Mouse (Mus musculus) left cerebral cortex, postnatal 25 days (tissue): Measurements from ENCODE around the gene Zfp628. TPM values are rescaled to one million over a fixed set of nuclear protein-coding genes. Genes with fewer than 3 reads are reported as not detected.

Experiments
- DNase-seq, 2 experiments: peaks; one replicate each; pipeline ENCODE4 v3.0.0; 2022; ENCODE audit warnings: low spot score in 2 of 2, mixed read lengths in 1 of 2
- intact Hi-C: fragments of 180-260 bp; cut with DNase I; formaldehyde crosslinking; loops from one replicate; pipeline ENCODE4 v1.15.1; 2025
- total RNA-seq, 2 experiments: library from RNA; stranded (reverse); gene quantifications; 2 replicates each; pipeline ENCODE4 v1.2.3; 2021

The Zfp628 gene
- total RNA-seq, 2 experiments from 2014 or later = 14.3 to 14.6 TPM

DNA sequence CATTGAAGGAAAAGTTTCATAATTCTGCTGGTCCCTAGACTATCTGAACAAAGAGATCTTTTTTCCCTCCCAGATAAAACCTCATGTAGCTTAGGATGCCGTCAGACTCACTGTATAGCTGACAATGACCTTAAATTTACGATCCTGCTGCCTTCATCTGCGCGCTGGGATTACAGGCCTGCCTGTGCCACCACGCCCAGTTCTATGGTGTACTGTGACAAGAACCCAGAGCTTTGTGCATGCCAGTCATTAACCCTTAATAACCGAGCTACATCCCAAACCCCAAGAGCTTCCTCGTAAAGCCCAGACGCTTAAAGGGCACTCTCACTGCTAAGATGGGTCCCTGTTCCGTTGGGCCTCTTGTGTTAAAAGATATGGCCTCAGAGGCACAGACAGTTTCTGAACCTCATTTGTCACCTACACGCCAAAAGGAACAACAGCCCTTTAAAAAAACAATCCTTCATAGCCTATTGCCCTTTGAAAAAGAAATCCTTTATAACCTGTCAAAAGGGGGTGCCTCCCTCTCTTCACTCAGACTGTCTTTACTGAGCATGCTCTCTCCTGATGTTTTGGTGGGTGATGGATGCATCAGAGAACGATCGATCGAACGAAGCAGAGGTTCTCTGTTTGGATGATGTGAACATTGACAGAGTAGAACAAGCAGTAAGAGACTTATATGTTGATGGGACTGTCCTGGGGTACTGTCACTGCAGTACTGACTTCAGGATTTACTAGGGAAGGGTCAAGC lies 826 bp downstream of the Zfp628 start:
- peak; percentile 58 to 61 for DNase-seq
- intact Hi-C loops = no loop called here

DNA sequence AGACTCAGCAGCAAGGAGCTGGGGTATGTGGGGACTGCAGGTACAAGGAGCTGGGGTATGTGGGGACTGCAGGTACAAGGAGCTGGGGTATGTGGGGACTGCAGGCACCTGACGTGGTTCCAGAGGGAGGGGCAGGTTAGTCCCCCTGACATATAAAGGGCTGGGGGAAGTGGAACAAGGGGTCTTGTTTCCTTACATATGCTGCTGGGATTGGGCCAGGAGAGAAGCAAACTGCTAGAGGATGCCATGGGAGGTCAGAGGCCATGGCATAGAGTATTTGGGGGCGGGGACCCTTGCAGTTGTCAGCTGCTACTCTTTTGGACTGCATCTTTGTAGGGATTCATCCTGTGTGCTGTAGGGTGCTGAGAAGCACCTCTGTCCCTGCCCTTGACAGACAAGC lies 2.5 kb downstream of the Zfp628 start:
- no peak for DNase-seq
- intact Hi-C loops = no loop called here

DNA sequence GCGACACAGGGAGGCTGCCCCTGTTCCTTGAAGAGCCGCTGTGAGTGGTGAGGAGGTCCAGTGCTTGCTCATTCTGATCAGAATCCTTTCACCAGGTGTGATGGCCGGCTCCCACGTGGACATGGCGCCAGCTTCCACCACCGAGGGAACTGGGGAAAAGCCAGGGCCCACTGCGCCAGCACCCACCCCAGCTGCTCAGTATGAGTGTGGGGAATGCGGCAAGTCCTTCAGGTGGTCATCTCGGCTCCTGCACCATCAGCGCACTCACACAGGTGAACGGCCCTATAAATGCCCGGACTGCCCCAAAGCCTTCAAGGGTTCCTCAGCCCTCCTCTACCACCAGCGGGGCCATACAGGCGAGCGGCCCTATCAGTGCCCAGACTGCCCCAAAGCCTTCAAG lies 3.7 kb downstream of the Zfp628 start:
- DNase-seq = no peak
- intact Hi-C loops = no loop called here

DNA sequence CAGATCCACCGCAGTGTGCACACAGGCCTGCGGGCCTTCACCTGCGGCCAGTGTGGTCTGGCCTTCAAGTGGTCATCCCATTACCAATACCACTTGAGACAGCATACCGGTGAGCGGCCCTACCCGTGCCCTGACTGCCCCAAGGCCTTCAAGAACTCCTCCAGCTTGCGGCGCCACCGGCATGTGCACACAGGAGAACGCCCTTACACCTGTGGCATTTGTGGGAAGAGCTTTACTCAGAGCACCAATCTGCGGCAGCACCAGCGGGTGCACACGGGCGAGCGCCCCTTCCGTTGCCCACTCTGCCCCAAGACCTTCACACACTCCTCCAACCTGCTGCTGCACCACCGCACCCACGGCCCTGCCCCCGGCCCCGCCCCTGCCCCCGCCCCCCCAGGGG lies 4.1 kb downstream of the Zfp628 start:
- intact Hi-C loops = no loop called here
- DNase-seq = no peak

DNA sequence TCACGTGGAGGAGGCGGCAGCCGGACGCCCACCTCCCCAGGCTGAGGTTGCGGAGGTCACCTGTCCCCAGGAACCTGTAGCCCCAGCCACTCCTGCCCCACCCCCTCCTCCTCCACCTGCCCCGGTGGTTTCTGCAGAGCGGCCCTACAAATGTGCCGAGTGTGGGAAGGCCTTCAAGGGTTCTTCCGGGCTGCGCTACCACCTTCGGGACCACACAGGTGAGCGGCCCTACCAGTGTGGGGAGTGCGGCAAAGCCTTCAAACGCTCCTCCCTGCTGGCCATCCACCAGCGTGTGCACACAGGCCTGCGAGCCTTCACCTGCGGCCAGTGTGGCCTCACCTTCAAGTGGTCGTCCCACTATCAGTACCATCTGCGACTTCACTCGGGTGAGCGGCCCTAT lies 5.0 kb downstream of the Zfp628 start:
- no peak for DNase-seq
- intact Hi-C loops = loop anchor here (5.0 kb wide), 2 partner anchors 53 to 108 kb away; partner anchors contain the start of gene Ube2s

DNA sequence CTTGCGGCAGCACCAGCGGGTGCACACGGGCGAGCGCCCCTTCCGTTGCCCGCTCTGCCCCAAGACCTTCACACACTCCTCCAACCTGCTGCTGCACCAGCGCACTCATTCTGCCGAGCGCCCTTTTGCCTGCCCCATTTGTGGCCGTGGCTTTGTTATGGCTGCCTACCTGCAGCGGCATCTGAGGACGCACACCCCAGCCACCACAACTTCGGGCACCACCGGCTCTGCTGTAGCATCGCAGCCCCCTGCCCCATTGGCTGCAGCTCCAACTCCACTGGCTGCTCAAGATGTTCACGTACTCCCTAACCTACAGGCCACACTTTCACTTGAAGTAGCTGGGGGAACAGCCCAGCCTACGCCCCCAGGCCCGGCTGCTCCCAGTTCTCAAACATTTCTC lies 5.5 kb downstream of the Zfp628 start:
- intact Hi-C loops = loop anchor here (5.0 kb wide), 2 partner anchors 53 to 108 kb away; partner anchors contain the start of gene Ube2s
- DNase-seq = no peak

DNA sequence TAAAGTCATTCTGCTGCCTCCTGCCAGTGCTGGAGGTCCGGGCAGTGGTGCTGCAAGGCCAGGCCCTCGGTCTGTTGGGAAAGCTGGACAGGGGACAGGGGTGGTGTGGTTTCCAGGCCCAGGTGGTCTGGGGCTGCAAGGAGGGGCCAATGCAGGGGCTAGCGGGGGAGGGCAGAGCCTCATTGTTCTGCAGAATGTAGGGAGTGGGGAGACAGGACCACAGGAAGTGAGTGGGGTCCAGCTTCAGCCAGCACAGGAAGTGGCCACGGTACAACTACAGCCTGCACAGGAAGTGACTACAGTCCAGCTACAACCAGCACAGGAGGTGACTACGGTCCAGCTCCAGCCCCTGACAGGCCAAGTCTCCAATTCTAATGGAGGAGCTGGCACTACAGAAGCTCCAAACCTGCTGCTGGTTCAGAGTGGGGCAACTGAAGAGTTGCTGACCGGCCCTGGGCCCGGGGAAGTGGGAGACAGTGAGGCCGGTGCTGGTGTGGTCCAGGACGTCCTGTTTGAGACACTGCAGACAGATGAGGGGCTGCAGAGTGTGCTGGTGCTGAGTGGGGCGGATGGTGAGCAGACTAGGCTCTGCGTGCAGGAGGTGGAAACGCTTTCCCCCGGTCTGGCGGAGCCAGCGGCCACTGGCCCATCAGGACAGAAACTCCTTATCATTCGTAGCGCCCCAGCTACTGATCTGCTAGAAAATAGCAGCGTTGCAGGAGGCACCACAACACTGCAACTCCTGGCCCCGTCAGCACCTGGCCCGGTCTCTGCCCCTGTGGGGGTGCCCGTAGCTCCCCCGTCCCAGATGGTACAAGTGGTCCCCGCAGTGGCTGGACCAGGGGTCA lies 6.2 kb downstream of the Zfp628 start:
- intact Hi-C loops = loop anchor here (5.0 kb wide), 2 partner anchors 54 to 109 kb away; partner anchors contain the start of gene Ube2s
- no peak for DNase-seq

DNA sequence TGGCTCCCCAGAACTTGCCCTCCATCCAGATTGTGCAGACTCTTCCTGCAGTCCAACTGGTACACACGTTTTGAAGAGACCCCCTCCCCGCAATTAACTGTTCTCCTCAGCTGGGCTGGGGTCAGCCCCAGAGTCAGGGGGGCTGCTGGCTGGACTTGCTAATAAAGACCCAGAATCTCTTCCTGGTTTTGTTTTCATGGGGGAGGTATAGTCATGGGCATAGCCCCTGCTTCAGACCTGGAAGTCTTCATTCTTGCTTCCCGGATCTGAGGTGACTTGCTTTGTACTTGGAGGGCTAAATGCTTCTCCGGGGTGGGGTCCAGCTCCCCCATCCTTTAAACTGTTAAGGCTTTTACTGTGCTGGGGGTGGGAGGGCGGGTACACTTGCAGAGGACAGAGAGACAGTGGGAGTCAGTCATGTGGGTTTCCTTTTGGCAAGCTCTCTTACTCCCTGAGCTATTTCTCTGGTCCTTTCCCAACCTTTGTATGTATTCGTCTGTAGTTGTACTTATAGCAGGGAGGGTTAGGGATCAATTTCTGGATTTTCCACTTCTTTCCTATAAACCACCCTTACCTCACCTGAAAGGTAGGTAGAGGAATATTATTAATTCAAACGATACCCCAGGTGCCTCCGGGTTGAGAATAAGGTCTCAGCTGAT lies 6.9 kb downstream of the Zfp628 start, which contains the start of gene Nat14:
Gene Nat14, plus strand, starts transcription at position 205 of the 659 bp plus-strand sequence.
- intact Hi-C loops = loop anchor here (2.0 to 5.0 kb wide), 3 partner anchors 55 to 110 kb away; partner anchors contain the start of gene Ube2s
- no peak for DNase-seq

DNA sequence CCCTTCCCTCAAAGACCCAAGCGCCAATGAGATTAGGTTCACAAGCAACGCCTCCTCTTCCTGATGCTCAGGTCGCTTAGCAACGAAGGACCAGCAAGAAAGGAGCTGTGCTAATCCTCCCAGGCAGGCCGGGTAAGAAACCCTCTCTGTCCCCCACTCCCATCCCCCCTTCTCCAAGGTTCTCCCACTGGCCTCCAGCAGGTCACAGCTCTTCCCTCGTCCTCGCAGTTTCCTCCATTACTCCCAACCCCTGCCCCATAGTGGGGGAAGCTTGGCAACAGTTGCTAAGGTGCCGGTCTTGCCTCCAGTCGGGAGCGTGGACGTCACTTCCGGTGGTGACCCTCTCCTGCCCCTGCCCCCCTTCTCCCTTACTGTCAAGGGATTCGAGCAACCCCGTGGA lies 7.5 kb downstream of the Zfp628 start:
- intact Hi-C loops = loop anchor here (2.0 to 5.0 kb wide), 3 partner anchors 55 to 110 kb away; partner anchors contain the start of gene Ube2s
- peak; percentile 88 to 94 for DNase-seq

DNA sequence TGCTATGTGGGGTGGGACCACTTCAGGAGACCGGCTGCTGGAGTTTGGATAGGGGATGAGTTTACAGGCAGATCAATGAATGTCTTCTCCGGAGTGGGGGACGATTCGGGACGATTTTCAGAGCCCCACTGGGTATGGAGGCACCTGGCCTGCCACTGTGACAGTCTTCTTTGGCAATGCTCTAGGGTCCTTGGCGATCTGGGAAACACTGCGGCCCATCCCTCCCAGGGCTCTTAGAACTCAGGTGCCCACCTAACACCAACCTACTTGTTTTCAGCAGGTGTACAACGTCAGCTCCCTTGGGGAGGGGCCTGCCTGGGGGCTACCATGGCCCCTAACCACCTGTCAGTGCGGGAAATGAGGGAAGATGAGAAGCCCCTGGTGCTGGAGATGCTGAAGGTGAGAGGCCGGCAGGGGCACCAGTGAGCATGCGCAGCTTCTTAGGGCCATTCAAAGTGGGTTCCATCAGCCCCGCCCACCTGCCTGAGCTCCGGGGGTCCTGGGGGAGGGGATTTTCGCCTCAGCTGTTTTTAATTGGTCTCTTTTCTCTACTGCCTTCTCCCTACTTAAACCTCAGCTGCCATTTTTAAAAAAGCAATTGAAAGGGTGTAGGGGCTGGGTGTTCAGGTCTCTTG lies 8.0 kb downstream of the Zfp628 start:
- intact Hi-C loops = loop anchor here (2.0 to 5.0 kb wide), 3 partner anchors 56 to 111 kb away; partner anchors contain the start of gene Ube2s
- DNase-seq = peak; percentile 74 to 76

DNA sequence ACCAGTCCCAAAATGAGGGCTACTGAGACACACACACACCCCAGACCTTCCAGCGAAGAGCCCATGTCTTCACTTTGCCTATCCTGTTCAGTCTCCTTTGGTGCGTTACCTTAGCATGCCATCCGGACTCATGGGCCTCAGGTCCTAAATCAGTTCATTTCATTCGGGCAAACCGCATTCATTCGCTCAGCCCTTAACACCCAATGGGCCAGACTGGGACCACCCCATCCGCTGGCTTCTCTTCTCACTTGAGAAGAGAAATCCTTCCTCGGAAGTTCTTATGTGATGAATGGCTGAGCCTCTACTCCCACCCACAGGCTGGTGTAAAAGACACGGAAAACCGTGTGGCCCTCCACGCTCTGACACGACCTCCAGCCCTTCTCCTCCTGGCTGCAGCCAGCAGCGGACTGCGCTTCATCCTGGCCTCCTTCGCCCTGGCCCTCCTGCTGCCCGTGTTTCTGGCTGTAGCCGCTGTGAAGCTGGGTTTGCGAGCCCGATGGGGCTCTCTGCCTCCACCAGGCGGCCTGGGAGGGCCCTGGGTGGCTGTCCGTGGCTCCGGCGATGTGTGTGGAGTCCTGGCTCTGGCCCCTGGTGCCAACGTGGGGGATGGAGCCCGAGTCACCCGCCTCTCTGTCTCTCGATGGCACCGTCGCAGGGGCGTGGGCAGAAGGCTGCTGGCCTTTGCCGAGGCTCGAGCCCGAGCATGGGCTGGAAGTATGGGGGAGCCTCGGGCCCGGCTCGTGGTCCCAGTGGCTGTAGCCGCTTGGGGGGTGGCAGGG lies 8.8 kb downstream of the Zfp628 start:
- peak; percentile 63 to 68 for DNase-seq
- intact Hi-C loops = loop anchor here (2.0 to 5.0 kb wide), 3 partner anchors 56 to 111 kb away; partner anchors contain the start of gene Ube2s

DNA sequence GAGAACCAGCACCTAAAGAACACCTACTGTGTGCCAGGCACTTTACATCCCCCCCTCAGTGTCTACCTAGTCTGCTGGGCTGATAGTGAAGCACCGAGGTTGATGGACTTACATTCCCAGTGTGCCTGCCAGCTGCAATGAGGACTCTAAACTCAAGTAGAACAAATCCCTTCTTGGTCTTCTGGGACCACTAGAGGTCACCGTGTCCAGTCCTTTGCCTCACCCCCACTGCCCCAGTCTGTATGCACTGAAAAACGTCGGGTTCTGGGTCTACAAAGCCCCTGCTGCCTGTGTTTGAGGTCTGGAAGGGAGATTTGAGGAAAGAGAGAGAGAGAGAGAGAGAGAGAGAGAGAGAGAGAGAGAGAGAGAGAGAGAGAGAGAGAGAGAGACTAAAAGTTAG lies 9.5 kb downstream of the Zfp628 start:
- intact Hi-C loops = loop anchor here (5.0 kb wide), 2 partner anchors 57 to 112 kb away; partner anchors contain the start of gene Ube2s

DNA sequence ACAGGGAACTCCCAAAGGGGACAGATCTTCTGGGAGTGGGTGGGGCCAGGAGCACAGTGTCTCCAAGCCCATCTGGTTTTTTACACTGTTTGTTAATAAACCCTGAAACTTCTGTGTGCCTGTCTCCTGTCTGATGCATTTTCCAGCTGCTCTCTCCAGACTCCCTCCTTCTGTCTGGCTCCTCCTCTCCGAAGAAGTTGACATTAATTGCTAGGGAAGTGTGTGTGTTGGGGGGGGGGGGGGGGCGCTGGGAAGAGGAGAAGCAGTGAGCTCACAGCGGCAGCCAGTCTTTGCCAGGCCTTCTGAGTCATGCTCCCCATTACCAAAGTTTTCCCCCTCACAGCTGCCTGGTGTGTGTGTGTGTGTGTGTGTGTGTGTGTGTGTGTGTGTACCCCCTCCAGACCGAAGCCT lies 9.9 kb downstream of the Zfp628 start:
- DNase-seq = peak; percentile 31 to 55
- intact Hi-C loops = loop anchor here (5.0 kb wide), 2 partner anchors 58 to 113 kb away; partner anchors contain the start of gene Ube2s

More for the DNA sequence above, 9.5 kb downstream of the Zfp628 start:
- no peak for DNase-seq

DNA sequence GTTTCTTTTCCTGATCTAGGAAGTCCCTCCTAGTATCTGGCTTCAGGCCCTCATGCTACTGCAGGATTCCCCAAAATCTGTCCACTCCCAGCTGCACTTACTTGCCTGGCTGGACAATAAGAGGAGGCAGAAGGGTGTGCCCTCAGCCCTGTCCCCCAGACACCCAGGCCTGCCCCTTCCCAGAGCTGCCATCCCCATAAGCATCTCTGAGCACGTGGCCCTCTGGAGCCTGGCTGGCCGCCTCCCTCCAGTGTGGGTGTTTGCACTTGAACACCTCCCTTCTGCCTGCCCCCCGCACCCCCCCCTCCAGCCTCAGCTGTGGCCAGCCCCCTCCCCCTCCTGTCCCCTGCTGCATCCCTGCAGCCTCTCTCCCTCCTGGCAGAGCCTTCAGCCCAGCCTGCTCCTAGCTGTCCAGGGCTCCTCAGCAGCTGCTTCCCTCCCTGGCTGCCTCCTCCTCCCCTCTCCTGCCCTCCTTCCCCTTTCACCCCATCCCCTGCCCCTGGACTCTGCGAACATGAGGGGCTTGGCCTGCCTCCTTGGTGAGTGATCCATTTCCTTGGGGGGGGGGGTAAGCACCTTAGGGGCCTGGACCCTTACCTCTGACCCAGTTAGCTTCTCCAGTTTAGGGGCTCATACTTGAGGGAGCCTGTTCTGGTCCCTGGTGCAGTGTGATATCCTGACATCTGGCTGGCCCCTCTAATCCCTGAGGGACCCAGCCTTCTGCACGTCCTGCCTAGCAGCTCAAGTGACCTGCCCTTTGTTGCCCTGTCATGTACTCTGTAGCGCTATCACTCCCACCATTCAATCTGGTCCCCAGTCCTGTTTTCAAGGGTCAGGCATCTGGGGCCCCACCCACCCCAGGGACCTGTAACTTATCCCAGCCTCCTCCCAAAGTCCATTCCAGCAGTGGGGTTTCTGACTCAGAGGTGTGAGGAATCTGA lies 10.7 kb downstream of the Zfp628 start, which contains the start of gene Ssc5d:
Gene Ssc5d, plus strand, starts transcription at position 345 of the 941 bp plus-strand sequence.
- DNase-seq = peak in 1 of 2 experiments; percentile 28
- intact Hi-C loops = no loop called here

DNA sequence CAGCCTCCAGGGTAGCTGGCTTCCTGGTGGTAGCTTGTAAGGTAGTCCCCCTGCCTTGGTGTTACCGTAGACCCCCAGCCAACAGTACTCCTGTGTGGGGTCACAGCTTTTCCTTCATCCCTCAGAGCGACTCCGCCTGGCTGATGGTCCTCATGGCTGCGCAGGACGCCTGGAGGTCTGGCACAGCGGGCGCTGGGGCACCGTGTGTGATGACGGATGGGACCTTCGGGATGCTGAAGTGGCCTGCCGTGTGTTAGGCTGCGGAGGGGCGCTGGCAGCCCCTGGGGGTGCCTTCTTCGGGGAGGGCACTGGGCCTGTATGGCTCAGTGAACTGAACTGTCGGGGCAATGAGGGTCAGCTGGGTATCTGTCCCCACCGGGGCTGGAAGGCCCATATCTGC lies 11.8 kb downstream of the Zfp628 start:
- no peak for DNase-seq
- intact Hi-C loops = no loop called here

DNA sequence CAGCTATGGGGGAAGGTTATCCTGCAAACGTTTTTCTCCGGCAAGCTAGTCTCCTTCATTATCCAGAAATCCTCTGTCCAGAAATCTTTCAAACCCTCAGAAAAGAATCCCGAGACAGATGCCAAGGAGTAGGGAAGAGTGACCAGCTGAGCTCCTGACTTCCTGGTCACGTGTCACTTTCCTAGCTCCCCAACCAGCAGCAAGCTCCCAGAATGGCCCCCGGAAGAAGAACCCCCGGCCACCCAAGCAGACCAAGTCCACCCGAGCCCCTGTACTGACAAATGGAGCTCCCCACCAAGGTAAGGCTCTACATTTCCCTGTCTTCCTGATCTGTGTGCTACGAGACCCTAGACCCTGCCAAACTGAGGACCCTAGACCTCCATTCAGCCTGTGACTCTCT lies 12.7 kb downstream of the Zfp628 start:
- no peak for DNase-seq

DNA sequence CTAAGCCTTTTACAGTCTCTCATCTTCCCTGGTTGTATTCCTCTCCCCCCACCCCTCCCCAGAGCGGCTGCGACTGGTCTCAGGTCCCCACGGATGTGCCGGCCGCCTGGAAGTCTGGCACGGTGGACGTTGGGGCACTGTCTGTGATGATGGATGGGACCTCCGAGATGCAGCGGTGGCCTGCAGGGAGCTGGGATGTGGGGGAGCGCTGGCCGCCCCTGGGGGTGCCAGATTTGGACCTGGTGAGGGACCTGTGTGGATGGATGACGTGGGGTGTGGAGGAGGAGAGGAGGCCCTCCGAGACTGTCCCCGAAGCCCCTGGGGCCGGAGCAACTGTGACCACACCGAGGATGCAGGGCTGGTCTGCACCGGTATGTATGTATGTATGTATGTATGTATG lies 13.3 kb downstream of the Zfp628 start:
- intact Hi-C loops = no loop called here
- DNase-seq = no peak

More for the DNA sequence above, 12.7 kb downstream of the Zfp628 start:
- intact Hi-C loops = no loop called here
